Mouse (Mus musculus) liver, adult (tissue): ENCODE measurements around the gene Vasn.

Source experiments
- GATA4 ChIP-seq: IDR thresholded peaks from 2 replicates; pipeline ENCODE4 v1.6.1; 2014; ENCODE audit warnings: mild to moderate bottlenecking, low read length; ENCODE audit not compliant: insufficient replicate concordance

Vasn gene

GRCm38 (mm10) chr16:4639831-4640237 lies at the start of gene Vasn, which contains the start of gene Dnaja3:
Gene Vasn, plus strand, starts transcription at chr16:4639941.
Gene Dnaja3, plus strand, starts transcription at chr16:4639989.
- no peak for TF ChIP-seq GATA4

- TF ChIP-seq GATA4, result no peak
Measured at GRCm38 (mm10) chr16:4590236-4590635, 49.5 kb upstream of the Vasn start.

- no peak for TF ChIP-seq GATA4
Measured at GRCm38 (mm10) chr16:4592909-4593875, 46.5 kb upstream of the Vasn start.

- no peak; the same call in 1 of the 2 replicates for TF ChIP-seq GATA4
Measured at GRCm38 (mm10) chr16:4593971-4594813, 45.5 kb upstream of the Vasn start, which contains the start of gene Glis2. Gene Glis2, plus strand, starts transcription at chr16:4594713.

- TF ChIP-seq GATA4, result no peak
Measured at GRCm38 (mm10) chr16:4594814-4595526, 44.8 kb upstream of the Vasn start.

GRCm38 (mm10) chr16:4595527-4595963 lies 44.2 kb upstream of the Vasn start:
- no peak for TF ChIP-seq GATA4

GRCm38 (mm10) chr16:4596141-4596728 lies 43.5 kb upstream of the Vasn start:
- TF ChIP-seq GATA4, result no peak

GRCm38 (mm10) chr16:4596836-4597235 lies 42.9 kb upstream of the Vasn start:
- TF ChIP-seq GATA4, result no peak

GRCm38 (mm10) chr16:4597296-4597695 lies 42.4 kb upstream of the Vasn start:
- no peak for TF ChIP-seq GATA4

- TF ChIP-seq GATA4, result no peak
Measured at GRCm38 (mm10) chr16:4598041-4598440, 41.7 kb upstream of the Vasn start.

GRCm38 (mm10) chr16:4598891-4599543 lies 40.7 kb upstream of the Vasn start:
- TF ChIP-seq GATA4, result no peak

GRCm38 (mm10) chr16:4599616-4600015 lies 40.1 kb upstream of the Vasn start:
- no peak for TF ChIP-seq GATA4

- no peak for TF ChIP-seq GATA4
Measured at GRCm38 (mm10) chr16:4600701-4601310, 38.9 kb upstream of the Vasn start.

- TF ChIP-seq GATA4, result no peak
Measured at GRCm38 (mm10) chr16:4602189-4602588, 37.6 kb upstream of the Vasn start.
